Mouse (Mus musculus): Measurements from ENCODE around the gene Sox6.

GRCm38 (mm10) chr7:115783982-115784917, 254.3 kb downstream of the Sox6 start:
- TF ChIP-seq CTCF (conservative IDR thresholded peaks at IDR 0.05; ENCODE audit: low read length): no peak
- TF ChIP-seq NANOG (IDR thresholded peaks at IDR 0.05; ENCODE audit: borderline replicate concordance, low read length): no peak
- no peak for TF ChIP-seq POU5F1 (IDR thresholded peaks at IDR 0.05; ENCODE audit: borderline replicate concordance, low read length)
